Mouse (Mus musculus) lung, postnatal 36 days (tissue): ENCODE data around the gene Vstm2b.

Source experiments
- DNase-seq: peaks from one replicate; pipeline ENCODE4 v3.0.0; 2022; ENCODE audit warnings: mixed read lengths

The Vstm2b gene

DNA sequence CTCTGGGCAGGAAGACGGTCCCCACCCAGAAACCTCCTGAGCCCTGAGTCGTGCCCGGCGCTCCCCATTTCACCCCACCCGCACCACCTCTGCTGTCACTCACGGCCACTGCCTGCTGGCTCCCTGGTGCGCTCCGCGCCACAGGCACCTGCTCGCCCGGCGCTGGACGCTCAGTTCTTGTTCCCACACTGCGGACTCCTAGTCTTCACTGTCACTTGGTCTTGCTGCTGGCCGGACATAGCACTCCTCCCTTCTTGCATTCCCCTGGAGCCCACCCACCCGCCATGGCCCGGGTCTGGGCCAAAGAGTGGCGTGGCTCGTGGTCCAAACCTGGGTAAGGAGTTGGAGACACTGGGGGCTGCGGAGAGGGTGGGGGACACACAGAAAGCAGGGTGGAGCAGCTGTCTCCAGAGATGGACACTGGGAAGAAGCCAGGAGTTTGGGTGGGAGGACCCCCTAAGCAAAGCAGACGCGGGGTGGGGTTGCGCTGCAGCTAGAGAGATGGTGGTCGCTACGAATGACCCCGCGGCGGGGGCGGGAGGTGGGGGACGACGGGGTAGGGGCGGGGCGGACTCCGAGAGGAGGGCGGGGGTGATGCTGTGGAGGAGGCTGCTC is at the start of gene Vstm2b:
Gene Vstm2b (plus strand): TSS at position 233 of the 615 bp plus-strand sequence.
- no peak for DNase-seq

DNA sequence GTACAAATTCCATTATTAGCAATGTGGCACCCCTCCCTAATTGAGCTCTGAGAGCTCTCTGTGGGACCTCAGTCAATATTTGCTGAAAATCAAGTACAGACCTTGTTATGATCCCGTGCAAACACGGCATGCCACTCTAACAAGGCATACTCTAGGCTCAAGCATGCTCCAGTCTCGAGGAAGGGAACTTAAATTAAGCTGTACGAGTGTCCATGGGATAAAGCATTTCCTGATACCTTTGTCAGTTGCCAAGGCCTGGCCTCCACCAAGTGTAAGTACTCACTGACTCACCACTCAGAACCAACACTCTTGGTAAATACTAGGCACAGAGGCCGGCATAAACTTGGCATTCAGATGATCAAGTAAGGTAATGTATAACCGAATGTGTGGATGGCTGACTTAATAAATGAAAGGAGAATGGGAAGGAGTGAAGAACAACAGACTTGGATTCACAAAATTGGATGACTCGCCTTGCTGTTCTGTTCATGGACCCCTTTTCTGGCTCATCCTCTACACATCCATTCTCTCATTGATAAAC is 42.0 kb upstream of the Vstm2b start:
- DNase-seq, result peak; percentile 78

DNA sequence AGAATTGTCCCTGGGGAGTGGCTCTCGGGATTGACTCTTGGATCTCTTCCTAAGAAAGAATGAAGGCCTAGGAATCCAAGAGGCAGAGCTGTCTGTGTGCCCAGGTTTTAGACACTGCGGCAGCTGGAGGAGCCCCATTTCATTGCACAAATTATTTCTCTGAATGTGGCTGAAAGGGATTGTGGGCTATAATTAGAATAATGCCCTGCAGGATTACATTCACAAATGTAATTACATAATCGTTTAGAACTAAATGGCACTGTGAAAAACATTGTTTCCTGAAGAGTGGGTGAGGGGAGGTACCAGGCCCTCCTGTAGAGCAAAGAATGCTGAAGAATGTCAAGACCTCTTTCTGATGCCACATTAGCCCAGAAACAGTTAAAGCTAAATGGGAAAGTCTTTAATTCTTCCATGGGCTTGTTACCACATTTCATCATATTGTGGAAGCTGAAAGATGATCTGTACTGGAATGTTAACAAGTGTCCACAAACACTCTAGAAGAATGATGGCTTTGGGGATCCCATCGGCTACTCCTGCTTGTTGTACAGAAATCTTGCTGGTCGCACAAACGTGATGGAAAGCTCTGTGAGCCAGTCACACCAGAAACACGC is 24.6 kb upstream of the Vstm2b start:
- no peak for DNase-seq

DNA sequence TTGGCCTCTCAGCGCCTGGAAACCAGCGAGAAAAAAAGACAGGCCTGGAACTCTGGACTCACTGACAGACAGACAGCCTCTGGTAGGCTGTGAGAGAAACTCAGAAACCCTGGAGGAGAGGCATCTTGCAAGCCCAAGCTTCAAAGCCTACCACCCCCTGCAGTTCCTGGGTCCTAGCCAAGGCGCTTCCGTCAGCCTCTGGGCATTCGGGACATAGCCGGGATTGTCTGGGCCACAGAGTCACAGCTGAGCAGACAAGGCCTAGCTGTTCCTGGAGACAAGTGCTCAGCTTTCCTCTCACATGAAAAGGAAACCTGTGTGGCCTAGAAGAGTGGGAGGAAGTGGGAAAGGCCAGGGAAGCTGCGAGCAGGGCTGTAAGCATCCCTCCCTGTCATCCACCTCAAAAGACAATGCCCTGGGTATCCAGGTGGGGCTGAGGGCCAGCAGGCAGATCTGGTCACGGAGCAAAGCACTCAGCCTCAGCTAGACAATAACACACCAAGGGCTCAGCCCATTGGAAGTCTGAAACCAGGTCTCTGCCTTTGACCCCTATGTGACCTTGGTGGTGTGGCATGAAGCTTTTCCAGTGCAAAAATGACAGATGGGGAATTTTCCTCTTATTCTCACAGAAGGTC is 13.2 kb upstream of the Vstm2b start:
- peak; percentile 55 for DNase-seq

DNA sequence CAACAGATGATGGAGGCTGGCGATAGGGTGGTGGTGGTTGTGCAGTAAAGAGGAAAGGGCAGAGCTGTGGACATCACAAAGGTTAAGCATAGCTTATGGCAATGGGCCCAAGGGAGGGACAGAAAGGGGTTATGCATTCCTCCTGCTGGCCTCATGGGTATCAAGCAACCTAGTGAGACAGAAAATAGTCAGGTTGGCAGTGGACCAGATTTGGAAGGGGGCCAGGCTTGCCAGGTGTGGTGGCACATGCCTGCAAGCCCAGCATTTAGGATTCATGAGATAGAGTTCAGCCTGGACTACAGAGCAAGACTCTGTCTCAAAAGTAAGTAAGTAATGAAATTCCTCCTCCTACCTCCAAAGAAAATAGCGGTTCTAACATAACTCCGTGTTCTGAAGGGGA is 9.8 kb upstream of the Vstm2b start:
- DNase-seq, result no peak

DNA sequence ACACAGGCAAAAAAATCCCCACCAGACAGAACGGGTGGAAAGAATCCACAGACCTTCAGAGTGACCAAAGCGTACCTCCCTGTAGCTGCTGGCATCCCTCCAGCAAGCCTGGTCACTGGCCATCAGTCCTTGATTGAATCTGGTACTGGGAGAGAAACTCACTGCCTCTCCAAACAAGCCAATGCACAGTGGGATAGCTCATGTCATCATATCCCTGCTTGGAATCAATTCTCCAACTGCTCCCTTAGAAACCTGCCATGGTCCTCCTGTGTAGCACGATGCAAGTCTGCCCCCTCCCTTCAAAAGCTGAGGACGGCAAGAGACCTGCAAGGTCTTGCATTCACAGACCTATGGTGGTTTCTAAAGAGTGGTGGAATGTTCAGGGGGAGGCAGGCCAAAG is 1.2 kb upstream of the Vstm2b start:
- DNase-seq, result no peak

DNA sequence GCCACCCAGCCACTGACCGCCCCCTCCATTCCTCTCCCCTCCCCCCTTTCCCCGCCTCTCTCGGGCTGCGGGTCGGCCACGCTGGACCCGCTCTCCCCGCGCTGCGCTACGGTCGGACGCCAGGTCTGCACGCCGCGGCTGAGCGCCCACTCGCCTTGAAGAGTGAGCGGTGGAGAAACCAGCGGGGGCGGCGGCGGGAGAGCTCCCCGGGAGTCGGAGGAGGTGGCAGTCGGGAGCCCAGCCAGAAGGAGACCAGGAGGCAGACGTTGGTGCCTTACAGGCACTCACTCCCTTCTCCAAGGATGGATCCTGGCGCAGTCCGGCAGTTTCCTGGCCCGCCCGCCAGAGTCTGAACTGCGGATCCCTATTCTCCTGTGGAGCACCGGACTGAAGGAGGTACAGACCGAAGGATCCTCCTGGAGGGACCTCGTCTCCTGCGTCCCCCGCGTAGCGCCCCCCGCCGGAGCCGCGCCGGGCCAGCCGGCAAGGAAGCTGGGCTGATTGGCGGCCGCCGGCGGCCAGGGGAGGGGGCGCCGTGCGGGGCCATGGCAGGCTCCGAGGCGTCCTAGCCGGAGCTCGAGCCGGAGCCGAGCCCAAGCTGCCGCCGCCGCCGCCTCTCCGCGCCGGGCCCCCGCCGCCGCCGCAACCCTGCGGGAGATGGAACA is 715 bp downstream of the Vstm2b start:
- no peak for DNase-seq

- DNase-seq, result no peak
Measured at GRCm38 (mm10) chr7:40899376-40900265, 1.5 kb downstream of the Vstm2b start.

DNA sequence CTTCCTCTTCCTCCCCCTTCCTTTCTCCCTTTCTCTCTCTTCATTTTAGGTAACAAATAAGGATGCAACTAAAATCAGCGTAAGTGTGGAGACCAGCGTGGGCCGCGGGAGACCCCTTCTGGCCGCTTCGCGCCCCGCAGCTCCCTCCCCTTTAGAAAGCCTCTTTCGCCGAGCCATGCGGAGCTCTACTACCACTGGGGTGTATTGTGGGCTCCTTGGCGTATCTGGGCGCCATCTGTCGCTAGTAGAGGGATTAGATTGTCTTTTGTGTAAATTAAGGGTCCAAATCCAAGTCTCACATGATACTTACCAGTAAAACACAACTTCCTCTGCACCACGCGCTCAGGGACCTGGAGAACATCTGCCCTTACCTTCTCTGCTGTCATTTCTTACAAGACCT is 3.1 kb downstream of the Vstm2b start:
- DNase-seq, result peak; percentile 54

DNA sequence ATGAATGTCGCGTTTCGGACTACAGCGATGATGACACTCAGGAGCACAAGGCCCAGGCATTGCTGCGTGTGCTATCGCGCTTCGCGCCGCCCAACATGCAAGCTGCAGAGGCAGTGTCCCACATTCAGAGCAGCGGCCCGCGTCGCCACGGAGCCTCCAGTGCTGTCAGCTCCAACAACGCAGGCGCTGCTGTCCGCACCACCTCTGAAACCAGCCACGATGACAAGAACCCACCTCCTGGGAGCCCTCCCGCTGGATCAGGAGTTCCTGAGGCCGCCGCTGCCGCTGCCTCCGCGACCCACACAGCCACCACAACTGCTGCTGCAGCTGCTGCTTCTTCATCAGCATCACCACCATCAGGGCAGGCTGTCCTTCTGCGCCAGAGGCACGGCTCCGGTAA is 4.4 kb downstream of the Vstm2b start:
- DNase-seq, result no peak

DNA sequence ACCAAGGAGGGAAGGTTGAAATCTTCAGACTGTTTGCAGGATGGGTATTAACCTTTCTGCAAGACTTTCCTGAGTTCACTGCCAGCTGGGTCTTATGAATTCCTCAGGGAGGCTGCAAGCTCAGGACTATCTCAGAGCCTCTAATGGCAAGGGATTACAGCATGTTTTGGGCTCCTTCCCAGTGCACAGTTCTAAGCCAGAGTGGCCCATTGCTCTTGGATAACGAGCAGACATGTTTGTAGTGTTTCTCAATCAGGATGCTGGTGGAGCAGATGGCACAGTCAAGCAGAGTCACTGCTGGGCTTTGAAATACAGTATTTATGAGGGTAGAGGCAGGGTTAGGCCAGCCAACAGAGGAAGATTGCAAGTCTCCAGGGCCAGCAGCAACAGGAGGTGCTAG is 8.4 kb downstream of the Vstm2b start:
- no peak for DNase-seq

- no peak for DNase-seq
Measured at GRCm38 (mm10) chr7:40916761-40917160, 18.6 kb downstream of the Vstm2b start.

DNA sequence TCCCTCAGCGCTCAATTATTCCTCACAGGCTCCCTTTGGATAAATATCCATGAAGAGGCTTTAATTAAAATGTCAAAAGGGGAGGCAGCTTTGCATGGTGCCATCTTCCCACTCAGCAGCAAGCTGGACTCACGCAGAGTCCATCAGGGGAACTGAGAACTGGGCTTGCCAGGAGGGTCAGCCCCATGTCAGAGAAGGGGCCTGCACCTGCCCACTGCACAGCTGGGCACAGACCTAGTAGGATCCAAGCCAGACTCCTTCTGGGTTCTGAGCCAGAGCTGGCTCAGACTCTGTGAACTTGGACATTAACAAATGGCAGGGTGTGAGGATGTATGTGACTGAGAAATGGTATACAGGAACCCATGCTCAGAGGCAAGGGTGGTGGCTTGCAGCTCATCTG is 22.0 kb downstream of the Vstm2b start:
- no peak for DNase-seq

DNA sequence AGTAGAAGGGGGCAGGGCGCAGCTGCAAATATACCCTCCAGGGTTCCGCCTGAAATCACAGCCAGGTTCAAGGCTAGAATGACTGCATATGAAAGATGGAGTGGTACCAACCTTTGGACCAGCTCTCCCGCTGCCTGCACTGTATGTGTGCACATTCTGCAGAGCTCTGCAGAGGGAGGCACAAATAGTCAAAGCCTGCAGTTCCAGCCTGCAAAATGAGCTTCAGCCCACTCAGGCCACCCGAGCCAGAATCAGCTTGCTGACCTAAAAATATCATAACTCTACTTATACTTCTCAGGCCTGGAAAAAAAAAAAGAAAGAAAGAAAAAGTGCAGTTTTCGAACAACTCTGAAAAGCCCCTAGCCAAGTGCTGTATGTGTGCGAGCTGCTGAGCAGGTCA is 23.2 kb downstream of the Vstm2b start:
- DNase-seq, result no peak

- DNase-seq, result no peak
Measured at GRCm38 (mm10) chr7:40922871-40923270, 24.7 kb downstream of the Vstm2b start.

DNA sequence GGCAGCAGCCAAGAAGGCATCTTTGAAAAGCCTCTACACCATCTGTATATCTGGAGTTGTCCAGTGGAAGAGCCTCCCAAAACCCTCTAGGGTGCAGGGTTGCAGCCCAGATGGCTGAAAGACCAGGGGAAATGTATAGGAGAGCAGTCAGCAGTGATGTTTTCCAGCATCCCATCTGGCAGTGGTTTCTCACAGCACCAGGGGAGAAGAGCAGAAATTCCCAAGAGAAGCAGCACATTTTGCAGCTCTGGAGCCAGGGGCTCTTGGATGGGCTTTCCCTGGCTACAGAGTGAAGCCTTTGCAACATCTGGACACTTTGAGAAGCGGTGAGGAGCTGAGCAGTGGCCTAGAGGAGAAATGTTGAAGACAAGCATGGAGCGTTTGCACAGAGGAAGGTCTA is 30.3 kb downstream of the Vstm2b start:
- DNase-seq, result no peak

DNA sequence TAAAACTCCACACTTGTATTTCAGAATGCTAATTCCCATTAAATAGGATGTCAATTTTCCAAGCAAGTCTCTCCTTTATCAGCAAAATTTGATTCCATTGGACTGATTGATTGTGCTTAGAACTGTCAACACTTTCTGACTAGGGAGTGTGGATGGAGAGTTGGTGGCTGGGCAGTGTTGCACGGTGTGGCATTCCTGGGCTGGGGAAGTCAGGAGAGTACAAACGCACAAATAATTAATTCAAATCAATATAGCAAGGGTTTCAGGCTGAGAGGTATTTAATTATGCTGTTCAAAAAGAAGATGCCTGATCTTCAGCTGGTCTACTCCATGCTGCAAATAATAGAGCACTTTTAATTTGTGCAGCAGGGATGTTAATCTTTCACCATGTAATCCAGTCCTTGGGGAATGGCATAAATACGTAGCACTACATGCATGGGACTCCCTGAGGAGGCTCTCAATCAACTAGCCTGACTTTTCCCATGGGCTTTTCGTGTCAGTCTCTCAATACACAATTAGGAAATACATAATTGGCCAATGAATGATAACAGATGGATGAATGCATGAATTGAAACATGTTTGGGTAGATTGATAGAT is 38.6 kb downstream of the Vstm2b start:
- no peak for DNase-seq

DNA sequence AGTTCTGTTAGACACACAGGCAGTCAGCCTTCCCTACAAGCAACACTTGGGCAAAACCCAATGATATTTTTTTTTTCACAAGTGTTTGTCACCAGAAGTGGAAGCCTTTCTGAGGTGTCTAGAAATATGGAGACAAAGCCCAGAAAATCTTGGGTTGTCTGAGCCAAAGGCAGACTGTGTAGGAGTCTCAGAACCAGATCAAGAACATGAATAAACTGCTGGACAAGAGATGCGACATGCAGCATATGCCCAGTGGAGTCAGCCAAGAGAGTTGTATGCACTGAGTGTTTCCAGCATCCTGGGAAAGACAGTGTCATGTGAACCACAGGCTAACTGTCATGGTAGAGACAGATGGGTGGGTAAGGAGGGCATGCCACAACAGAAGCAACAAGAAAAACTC is 41.2 kb downstream of the Vstm2b start:
- DNase-seq, result no peak

DNA sequence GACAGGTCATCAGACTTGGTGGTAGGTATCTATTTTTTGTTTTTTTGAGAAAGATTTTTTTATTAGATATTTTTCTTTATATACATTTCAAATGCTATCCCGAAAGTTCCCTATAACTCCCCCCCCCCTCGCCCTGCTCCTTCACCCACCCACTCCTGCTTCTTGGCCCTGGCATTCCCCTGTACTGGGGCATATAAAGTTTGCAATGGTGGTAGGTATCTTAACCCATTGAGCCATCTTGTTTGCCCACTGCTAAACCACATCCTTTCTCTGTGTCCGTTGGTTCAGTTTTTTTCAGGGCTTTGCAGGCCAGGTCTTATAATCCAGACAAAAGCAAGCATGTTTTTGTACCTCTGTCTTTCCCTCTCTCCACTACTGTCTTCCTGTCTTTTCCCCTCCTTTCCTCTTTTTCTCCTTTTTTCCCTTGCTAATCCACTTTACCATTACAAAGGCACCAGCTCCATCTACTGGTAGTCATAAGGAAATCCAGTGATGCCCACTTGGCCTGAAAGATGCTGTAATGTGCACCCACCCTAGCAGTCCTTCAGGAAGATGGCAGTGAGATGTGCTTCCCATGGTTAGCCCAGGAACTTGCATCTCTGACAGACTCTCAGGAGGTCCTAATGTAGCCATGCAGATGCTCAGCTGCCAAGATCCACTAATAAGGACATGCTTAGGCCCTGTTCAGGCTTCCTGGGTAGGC is 44.3 kb downstream of the Vstm2b start:
- DNase-seq, result no peak
